Mouse (Mus musculus) Patski (cell line): ENCODE data around the gene Rps6kb1. TPM values are rescaled to one million over a fixed set of nuclear protein-coding genes. Genes with fewer than 3 reads are reported as not detected.
A peak's percentile ranks its signal among the peaks of the same experiment; 100 is the strongest.

ENCODE experiments used
- ATAC-seq: fragments of 100-300 bp; one replicate; pipeline ENCODE4 v1.8.0; 2021
- CTCF ChIA-PET: fragments of 350-600 bp; sonication (Branson Sonifier 250); formaldehyde crosslinking; loops from one replicate; lab custom pipeline; 2022; ENCODE audit warnings: inconsistent platforms; lab: Charles Lee
- POLR2A ChIA-PET: fragments of 350-600 bp; sonication (Branson Sonifier 250); formaldehyde crosslinking; loops from one replicate; lab custom pipeline; 2022; ENCODE audit warnings: antibody characterized with exemption, inconsistent platforms; lab: Charles Lee
- DNase-seq: peaks from one replicate; pipeline ENCODE4 v3.0.0-alpha.2; 2011; ENCODE audit warnings: low read depth, low spot score
- H3K27me3 ChIP-seq: fragments of 371-371 bp; one replicate; pipeline ENCODE4 v1.5.1; 2021
- CTCF ChIP-seq: fragments of 100-300 bp; IDR thresholded peaks from one replicate; pipeline ENCODE4 v1.5.1; 2021
- in situ Hi-C: fragments of 300-500 bp; cut with MboI; formaldehyde crosslinking; loops from 3 replicates; pipeline ENCODE4 v1.11.1; 2018; ENCODE audit warnings: low pct_unique_long_range_greater_than_20kb, mixed read lengths
- polyA plus RNA-seq: library from polyadenylated mRNA; unstranded; gene quantifications from one replicate; pipeline ENCODE4 v1.2.3, GENCODE M21; 2021

Rps6kb1 gene
- polyA plus RNA-seq, 1 experiment from 2014 or later: 39.2 TPM

DNA sequence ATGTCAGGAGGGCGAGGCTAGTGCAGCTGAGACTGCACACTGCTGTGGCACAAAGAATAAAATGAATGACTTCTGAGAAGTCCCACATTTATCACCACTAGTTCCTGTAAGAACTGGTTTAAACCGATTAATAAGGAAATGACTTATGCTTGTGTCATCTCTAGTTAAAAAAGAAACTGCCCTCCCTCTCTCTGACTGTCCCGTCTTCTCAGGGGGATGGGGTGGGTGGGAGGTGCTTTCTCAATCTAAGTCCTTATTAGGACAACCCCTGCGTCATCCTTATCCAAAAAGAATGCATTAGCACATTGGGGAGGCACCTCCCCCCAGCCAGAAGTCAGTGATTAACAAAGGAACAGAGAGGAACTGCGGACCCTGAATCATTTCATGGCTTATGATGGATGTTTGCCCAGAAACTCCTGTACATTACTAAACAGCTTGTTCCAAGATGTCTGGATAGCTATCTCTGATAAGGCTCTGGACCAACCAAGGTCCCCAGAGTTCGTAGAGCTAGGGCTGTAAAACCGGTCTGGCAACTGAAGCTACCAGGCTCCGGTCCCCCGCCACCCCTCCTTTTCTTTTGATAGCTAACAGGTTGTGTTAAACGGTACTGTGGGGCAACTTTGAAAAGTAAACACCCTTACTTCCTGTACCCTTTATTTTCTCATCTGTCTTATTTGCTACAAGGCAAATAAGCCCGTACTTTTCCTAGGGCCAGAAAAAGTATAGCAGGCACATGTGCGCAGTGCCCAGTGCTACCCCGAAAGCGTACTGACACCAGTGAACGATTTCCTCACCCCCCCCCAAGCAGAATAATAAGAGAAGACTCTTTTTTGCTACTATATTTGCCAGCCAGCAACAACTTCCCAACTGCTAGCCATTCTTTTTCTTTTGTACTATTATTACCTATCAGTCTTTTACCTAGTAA is 42.5 kb upstream of the Rps6kb1 start:
- TF ChIP-seq CTCF: no peak
- no peaks in the 10 kb centered on the region for H3K27me3 ChIP-seq
- ATAC-seq: peak; percentile 63
- CTCF ChIA-PET: interaction anchor here (1.0 to 17.2 kb wide), 6 partner anchors 10 to 65 kb away, joined by 3 to 228 read pairs (median 10); no protein-coding TSS in a partner anchor
- in situ Hi-C loops: no loop called here
- POLR2A ChIA-PET: interaction anchor here (0.5 to 12.0 kb wide), 18 partner anchors 11 to 846 kb away, joined by 3 to 262 read pairs (median 6); partner anchors contain the start of gene Cltc
- DNase-seq: no peak

DNA sequence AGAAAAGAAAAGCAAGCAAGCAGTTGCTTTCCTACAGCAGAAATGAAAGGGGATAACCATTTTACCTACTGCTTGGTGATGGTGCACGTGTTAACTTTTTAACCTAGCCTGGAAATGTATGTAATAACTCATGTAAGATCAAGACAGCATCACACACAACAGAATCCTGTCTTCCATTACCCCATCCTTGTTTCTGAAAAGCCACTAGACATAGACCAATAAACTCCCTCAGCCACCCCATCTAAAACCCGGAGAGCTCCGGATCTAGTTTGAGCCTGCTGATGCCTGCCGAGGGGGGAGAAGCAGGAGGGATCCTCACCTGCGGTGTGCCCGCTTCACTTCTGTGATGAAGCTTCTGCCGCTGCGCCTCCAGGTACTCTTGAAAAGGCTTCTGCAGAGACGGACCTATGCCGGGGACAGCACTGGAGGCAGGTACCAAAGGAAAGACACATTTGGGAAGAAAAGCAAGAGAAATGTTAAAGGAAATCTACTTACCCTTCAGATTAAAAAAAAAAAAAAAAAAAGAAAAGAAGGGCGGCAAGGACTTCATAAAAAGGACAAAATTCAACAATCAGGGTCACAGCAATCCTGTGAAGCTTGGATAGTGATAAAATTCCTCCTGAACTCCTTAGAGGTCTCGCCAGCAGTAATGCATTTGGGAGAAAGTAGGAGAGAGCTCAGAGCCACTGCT is 41.7 kb upstream of the Rps6kb1 start:
- ChIA-PET POLR2A (interaction anchor here (0.7 to 12.0 kb wide), 16 partner anchors 12 to 847 kb away, joined by 3 to 262 read pairs (median 7); partner anchors contain the start of gene Cltc), CTCF (interaction anchor here (0.7 to 17.2 kb wide), 6 partner anchors 10 to 66 kb away, joined by 3 to 228 read pairs (median 6); no protein-coding TSS in a partner anchor)
- no peak for TF ChIP-seq CTCF
- in situ Hi-C loops: no loop called here
- H3K27me3 ChIP-seq: no peaks in the 10 kb centered on the region
- no peak for ATAC-seq
- DNase-seq: no peak

DNA sequence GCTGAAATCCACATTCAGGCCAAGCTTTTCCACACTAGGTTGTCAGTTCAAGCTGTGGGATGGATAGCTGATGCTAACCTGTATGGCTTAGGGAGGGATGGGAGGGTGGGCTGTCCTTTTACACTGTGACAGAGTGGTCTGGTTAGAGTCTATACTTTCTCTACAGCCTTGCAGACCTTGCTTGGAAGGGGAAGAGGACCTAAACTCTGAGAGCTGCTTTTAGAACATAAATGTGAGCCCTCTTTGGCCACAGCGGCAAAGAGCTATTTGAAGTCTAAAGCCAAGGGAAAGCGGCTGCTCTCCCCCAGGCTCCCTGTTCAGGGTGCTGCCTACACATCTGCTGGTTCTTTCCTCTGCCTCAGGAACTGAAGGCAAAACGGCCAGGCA is 41.0 kb upstream of the Rps6kb1 start:
- no peaks in the 10 kb centered on the region for H3K27me3 ChIP-seq
- TF ChIP-seq CTCF: no peak
- ATAC-seq (no peak), DNase-seq (no peak)
- in situ Hi-C loops: no loop called here
- CTCF ChIA-PET: interaction anchor here (0.7 to 17.2 kb wide), 4 partner anchors 11 to 66 kb away, joined by 3 to 228 read pairs (median 4); no protein-coding TSS in a partner anchor
- POLR2A ChIA-PET: interaction anchor here (0.6 to 12.0 kb wide), 7 partner anchors 13 to 65 kb away, joined by 3 to 262 read pairs (median 50); no protein-coding TSS in a partner anchor

DNA sequence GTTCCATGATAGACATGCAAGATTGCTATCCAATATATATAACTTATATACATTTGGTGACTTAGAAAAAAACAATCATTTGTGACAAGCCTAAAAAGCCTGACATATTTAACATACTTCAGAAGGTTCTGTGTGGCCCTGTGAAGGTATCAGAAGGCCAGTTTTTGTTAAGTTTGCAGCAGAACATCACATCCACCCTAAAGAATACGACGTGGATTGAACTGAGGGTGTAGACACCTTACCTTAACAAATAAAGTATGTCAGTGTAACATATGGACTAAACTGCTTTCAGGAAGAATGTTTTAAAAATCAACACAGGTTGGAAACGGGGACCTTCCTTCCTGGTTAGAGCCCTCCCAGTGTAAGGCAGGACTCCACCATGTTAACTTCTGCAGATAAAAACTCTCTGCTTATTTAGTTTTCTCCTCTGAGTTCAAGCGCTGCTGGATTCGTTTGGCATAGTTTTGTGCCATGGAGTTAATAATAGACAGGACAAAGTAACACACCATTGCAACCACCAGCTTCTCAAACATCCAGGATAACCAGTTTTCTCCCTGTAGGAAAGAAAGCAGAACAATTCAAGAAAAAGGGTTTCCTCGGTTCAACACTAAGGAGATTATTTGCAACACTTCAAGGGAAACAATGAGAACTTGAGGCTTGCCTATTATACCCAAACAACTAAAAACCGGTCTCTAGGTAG is 40.4 kb upstream of the Rps6kb1 start:
- CTCF ChIA-PET: interaction anchor here (17.2 kb wide), 1 partner anchor 67 kb away, joined by 228 read pairs; no protein-coding TSS in a partner anchor

DNA sequence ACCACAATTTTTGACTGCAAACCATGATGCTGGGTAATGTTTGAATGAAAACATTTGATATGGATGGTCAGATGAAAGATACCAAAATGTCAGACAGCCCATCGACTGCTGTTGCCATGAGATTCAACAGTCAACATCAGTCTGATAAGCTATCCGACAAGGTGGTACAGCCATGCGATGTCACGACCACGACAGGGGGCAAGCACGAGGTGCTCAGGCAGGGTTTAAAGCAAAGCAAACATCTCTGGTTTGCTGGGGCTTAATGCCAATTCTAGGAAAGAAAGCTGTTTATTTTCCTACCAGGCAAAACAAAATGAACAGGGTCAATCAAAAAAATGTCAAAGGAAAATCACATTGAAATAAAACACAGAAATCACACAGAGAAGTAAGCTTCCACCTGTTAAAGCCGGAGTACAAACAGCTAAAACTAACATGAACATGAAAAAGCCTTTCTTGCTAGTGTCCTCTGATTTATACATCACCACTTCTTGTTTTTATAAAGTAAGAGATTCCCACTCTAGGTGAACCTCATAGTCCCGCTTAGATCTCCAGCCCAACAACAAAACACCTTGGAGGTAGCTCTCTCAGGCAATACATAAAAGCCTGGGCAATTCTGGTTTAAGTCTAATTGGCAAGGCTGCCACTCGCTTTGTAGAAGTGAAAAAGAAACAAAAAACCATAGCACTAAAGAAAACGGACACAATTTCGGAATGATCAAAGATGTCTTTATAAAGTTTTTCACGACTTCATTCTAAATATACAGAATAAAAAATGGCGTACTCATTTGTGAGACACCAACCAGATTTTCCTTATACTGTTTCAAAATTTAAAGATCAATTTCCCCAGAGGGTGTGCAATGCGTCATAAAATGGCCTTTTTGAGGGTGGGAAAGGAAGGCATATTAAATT is 39.6 kb upstream of the Rps6kb1 start:
- TF ChIP-seq CTCF: peak; percentile 5
- no peaks in the 10 kb centered on the region for H3K27me3 ChIP-seq
- in situ Hi-C loops: no loop called here
- no peak for DNase-seq
- ChIA-PET POLR2A (interaction anchor here (4.2 to 12.0 kb wide), 4 partner anchors 13 to 67 kb away, joined by 50 to 262 read pairs (median 202); no protein-coding TSS in a partner anchor), CTCF (interaction anchor here (1.0 to 17.2 kb wide), 2 partner anchors 15 to 68 kb away, joined by 3 to 228 read pairs; no protein-coding TSS in a partner anchor)
- no peak for ATAC-seq

More for the DNA sequence above, 40.4 kb upstream of the Rps6kb1 start:
- POLR2A ChIA-PET: interaction anchor here (0.6 to 12.0 kb wide), 6 partner anchors 13 to 66 kb away, joined by 3 to 262 read pairs (median 98); no protein-coding TSS in a partner anchor
- TF ChIP-seq CTCF: no peak
- no peak for ATAC-seq
- H3K27me3 ChIP-seq: no peaks in the 10 kb centered on the region
- no peak for DNase-seq
- in situ Hi-C loops: no loop called here

DNA sequence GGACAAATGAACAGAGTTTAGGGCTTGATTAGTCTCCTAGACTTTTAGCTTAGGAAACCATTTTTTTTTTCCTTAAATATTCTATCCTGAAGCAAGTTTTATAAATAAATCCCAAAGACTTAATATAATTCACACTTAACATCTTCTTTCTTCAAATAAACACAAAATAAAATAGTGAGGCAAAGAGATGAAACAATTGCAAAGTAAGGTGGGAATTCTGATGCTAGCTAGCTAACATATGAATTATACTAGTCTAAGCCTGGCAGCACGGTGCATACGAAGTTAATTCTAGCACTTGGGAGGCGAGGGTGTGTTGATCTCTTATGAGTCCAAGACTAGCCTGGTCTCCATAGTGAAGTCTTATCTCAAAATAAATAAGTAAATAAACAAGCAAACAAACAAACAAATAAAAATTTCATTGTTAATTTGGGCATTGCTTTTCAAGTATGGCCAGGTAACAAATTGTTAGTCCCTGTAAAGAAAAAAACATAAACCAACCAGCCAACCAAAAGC is 38.8 kb upstream of the Rps6kb1 start:
- DNase-seq (no peak), ATAC-seq (no peak)
- in situ Hi-C loops: no loop called here
- ChIA-PET CTCF (interaction anchor here (1.0 to 17.2 kb wide), 5 partner anchors 13 to 69 kb away, joined by 3 to 228 read pairs (median 5); no protein-coding TSS in a partner anchor), POLR2A (interaction anchor here (3.2 to 12.0 kb wide), 5 partner anchors 12 to 68 kb away, joined by 11 to 262 read pairs (median 146); no protein-coding TSS in a partner anchor)
- H3K27me3 ChIP-seq: no peaks in the 10 kb centered on the region
- no peak for TF ChIP-seq CTCF

DNA sequence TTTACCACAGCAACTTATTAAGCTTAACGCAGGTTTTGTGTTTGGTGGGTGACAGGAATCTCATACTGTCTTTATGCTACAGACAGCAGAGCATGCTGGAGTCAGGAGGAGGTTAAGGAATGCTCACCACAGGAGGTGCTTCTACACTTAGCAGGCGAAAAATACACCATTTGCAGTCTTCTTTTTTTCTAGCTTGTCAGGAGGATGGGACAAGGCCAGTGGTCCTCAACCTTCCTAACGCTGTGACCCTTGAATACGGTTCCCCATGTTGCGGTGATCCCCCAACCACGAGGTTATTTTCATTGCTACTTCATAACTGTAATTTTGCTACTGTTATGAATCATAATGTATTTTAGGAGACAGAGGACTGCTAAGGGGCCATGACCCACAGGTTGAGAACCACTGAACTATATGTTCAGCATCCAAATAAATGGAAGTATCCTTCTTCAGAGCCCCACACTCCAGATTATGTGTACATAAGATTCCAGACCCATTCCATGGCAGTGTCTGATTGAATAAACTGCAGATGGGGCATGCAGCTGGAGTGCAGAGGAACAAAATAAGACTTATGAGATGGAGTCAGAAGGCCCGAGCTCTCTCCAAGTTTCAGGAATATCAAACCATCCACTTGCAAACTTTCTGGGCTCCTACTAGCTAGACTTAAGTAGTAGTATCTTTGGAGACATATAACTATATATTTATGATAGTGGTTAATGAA is 38.1 kb upstream of the Rps6kb1 start:
- no peak for TF ChIP-seq CTCF
- DNase-seq (no peak), ATAC-seq (no peak)
- no peaks in the 10 kb centered on the region for H3K27me3 ChIP-seq
- ChIA-PET POLR2A (interaction anchor here (1.2 to 12.0 kb wide), 9 partner anchors 11 to 68 kb away, joined by 3 to 262 read pairs (median 11); no protein-coding TSS in a partner anchor), CTCF (interaction anchor here (0.8 to 17.2 kb wide), 7 partner anchors 12 to 69 kb away, joined by 3 to 228 read pairs (median 5); no protein-coding TSS in a partner anchor)
- in situ Hi-C loops: no loop called here
